Mouse (Mus musculus) urinary bladder, postnatal 36 days (tissue): Measurements from ENCODE around the gene Tmem59.

Experiments
- DNase-seq, 2 experiments: peaks; one replicate each; pipeline ENCODE4 v3.0.0; 2022; ENCODE audit warnings: low spot score in 2 of 2, mixed read lengths in 1 of 2

Tmem59 gene

DNA sequence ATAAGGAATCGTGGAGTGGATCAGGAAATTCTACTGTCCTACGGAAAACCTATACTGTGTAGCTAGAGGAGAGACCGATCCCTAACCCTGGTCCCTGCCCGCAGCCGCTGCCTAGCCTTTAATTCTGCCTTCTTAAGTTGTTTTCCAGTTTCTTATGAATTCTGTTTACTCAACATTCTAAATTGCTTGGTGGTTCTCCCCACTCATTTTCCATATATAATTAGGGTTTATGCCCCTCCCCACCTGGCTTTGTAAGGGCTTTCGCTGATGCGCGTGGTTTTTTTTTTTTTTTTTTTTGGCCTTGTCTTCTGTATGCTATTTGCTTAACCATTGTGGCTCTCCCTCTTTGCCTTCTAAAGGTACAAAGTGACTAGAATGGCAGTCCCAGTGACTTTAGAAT lies 1.4 kb downstream of the Tmem59 start:
- no peak for DNase-seq

DNA sequence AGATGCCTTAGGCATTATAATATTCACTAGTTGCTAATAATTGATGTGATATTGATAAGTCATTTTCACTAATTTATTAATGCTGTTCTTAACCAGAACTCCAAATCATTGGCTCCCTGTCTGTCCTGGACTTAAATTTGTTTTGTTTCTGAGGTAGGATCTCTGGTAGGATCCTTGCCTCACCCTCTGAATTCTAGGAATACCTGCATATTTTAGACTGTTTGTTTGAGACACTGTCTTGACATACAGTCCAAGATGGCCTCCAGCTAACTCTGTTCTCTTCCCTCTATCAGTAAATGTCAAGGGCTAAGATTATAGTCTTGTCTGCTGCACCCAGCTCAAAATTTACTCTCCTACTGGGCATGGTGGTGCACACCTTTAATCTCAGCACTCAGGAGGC lies 2.5 kb downstream of the Tmem59 start:
- no peak for DNase-seq

DNA sequence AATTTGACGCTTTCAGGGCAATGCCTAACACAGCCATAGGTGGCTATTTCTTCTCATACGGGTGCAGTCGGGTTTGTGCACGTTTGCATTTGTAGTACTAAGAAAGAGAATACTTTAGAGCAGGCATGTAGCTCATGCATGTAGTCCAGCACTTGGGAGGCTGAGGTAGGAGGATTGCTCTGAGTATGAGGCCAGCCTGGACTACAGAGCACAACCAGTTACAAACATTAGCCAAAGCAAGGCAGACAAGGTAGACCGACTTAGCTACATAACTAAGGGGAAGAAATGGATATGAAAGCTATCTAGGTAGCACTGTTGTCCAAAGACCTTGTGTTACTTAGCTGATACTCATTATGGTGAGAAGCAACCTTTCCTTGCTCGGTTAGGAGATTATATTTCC lies 3.7 kb downstream of the Tmem59 start:
- no peak for DNase-seq

GRCm38 (mm10) chr4:107182796-107183195 lies 4.6 kb downstream of the Tmem59 start:
- no peak for DNase-seq

DNA sequence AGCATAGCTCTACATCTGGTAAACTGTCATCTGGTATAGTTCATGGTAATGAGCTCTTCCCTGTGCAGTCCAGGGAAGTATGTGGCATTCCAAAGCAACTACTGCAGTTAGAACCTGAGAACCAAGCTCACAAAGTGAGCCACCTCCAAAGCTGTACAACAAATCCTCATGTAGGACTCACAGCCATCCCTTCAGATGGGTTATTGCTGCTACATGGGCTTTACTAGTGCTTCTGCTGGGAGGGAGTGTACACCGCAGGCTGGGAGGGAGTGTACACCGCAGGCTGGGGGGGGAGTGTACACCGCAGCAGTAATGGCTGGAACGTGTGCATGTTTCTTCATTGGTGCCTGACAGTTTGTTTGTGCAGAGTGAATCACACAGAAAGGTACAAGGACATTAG lies 5.0 kb downstream of the Tmem59 start:
- DNase-seq: no peak

- no peak for DNase-seq
These were observed 7.5 kb downstream of the Tmem59 start for GRCm38 (mm10) chr4:107185703-107186102.

DNA sequence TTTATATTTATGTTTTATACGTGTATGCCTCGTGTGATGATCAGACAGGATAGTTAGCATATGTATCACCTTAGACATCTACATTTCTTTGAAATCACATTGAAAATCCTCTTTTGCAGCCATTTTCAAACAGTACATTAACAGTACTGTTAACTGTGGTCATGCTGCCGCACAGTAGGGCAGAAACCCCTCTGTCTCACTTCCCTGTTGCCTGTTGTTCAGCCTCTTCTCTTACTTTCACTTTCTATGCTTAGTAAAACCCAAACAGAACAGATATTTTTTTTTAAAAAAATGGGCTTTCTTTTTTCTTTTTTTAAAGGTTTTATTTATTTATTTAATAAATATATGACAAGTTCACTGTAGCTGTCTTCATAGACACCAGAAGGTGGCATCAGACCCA lies 15.6 kb downstream of the Tmem59 start:
- no peak for DNase-seq

DNA sequence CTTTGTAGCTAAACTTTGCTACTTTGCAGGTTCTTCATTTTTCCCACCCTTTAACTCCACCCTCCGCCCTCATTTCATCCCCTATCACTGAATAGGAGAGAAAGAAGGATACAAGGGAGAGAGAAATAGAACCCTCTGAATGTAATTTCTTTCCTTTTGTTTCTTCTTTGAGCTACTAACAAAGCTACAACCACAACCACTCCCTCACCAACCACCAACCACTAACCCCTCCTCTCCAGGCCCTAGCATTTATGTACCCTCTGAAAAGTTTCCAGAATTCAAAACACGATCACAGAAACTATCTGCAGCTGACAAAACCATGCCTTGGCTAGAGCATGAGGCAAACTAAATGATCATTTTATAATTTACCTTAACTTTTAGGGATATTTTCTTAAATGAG lies 18.3 kb downstream of the Tmem59 start:
- no peak for DNase-seq

- DNase-seq: no peak
These were observed 19.9 kb downstream of the Tmem59 start for GRCm38 (mm10) chr4:107198072-107198471.

DNA sequence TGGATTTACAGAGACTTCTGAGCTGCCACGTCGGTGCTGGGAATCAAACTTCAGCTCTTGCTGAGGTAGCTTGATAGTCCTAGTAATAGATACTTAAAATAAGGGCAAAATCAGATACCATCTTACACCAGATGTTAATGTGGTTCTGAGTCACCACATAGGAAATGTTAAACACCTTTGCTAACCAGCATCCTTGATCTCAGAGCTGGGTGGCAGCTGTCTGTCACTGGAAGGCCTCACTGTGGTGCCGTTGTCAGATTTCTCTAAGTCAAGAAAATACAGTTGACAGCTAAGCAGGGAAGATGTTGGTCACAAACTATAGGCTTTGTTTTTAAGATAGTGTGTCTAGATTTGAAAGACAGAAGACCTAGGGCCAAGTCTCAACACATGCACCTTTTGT lies 23.6 kb downstream of the Tmem59 start:
- no peak for DNase-seq

- no peak for DNase-seq
These were observed 24.8 kb downstream of the Tmem59 start for GRCm38 (mm10) chr4:107203001-107203400.

- DNase-seq: no peak
These were observed 28.8 kb downstream of the Tmem59 start for GRCm38 (mm10) chr4:107207016-107207415.

DNA sequence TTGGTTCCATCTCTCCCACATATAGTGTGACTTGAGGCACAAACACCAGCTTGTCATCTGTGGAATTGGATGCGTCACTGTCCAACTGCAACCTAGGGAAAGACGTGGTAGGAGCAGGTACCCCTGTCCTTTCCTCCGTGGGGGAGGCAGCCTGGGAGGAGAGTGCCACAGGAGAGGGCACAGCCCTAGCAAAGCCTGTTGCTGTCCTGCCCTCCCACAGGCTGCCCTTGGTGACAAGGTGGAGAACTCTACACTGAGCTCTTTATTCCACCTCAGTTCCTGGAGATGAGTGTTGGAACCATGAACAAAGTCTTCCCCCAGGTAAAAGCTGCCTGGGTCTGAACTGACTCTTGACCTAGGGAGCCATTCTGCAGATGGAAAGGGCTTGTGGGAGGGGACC lies 30.7 kb downstream of the Tmem59 start, which contains the start of gene Ldlrad1:
Gene Ldlrad1, plus strand, starts transcription at position 301 of the 400 bp plus-strand sequence.
- DNase-seq: no peak

DNA sequence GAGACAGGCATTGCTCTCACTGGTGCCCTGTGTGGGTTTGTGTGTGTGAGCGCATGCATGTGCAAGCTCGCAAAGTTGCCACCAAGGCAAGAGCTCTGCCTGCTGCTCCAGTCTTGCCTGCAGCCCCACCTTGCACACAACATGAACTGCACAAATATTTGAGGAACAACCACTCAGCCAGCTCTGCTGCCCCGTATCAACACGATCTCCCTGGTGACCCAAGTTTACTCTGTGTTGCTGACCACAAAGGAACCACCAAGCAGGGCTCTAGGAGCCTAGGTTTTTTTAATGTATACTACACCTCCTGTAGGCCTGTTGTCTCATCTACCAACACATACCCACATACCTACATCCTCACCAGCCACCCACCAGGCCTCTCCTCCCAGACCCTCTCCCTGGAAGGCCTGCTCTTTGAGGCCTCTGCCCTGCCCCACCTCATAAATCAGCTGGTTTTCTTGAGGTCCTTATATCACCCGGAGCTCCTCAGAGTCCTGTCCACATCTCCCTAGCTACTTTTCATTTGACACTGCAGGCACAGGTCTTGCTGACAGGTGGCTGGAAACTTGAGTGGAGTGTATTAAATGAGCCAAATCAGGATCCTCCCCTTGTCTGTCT lies 32.4 kb downstream of the Tmem59 start:
- peak; percentile 52 to 63 for DNase-seq

GRCm38 (mm10) chr4:107211465-107211864 lies 33.3 kb downstream of the Tmem59 start:
- no peak for DNase-seq

GRCm38 (mm10) chr4:107211936-107212335 lies 33.7 kb downstream of the Tmem59 start:
- DNase-seq: no peak

GRCm38 (mm10) chr4:107213279-107214011 lies 35.2 kb downstream of the Tmem59 start:
- no peak for DNase-seq

GRCm38 (mm10) chr4:107217574-107217973 lies 39.4 kb downstream of the Tmem59 start:
- DNase-seq: no peak

DNA sequence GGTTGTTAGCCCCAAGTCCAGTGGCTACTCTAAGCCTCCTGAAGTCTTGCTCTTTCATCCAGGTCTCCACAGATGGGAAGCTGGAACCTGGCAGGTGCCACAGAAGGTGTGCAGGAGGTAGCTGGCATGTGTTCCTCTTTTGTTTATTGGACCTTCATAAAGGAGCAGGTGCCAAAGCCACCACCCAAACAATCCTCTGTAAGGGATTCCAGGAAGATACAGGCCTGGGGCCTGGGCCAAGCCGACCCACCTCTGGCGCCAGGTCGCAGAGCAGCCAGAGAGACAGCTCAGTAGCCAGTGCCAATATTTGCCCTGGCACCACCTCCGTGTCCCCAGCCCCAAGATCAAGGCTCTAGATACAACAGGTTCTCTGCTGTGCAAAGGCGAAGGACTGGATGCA lies 43.3 kb downstream of the Tmem59 start:
- DNase-seq: no peak

DNA sequence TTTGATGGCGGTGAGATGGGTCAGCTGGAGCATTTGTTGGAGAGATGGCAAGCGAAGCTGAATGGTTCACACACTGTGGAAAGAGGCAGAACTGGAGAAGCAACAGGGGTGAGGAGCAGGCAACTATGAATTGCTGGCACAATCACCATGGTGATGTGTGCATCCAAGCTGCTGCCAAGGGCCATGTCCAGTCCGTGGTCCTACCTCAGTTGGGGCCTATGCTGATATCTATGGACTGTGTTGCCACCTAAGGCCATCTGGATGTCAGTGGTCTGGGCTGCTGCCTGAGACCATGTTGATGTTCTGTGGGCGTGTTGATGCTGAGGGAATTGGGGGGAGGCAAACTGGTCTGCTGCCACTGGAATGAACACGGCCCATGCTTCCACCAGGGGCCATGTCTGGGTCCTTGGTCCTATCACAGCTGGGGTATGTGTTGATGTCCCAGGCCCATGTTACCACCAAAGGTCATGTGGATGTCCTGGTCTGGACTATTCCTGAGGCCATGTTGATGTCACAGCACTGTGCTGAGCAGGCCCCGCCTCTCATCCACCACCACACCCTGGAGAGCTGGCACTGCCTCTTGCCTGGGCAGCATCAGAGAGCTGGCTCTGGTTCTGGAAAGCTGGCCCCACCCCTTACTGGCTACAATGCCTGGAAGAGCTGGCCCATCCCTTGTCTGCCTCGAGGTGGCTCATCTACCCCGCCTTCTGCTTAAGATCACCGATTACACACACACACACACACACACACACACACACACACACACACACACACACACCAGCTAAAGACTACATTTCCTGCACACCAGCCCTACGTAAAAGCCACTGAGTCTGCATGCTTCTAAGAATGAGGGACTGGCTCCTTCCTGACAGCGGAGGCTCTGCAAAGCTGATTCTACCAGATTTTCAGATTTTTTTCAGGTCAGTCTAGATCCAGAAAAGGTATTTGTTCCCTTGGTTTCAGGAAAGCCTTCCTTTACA lies 45.3 kb downstream of the Tmem59 start:
- DNase-seq: peak; percentile 27 to 68

DNA sequence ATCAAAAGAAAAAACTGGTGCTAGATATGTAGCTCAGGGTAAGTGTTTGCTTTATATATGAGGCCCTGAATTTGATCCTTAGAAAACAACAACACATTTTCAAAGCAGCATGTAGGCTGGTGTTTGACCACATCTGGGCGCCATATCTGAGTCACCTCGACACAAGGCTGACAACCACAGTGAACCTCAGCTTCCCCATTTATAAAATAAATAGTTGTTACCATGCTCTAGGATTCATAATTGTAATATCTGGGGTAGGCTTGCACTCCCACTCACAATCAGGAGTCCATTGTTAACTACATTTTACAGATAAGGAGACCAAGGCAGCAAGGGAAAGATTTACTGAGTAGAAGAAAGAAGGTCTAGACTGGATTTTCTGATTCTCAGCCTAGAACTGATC lies 48.1 kb downstream of the Tmem59 start:
- no peak for DNase-seq

GRCm38 (mm10) chr4:107232219-107232618 lies 54.0 kb downstream of the Tmem59 start:
- DNase-seq: no peak
